Mouse (Mus musculus) spleen, postnatal 36 days (tissue): ENCODE data around the gene Alox15.
"Not testable (repeated sequence)": the region's sequence is repeated elsewhere in the genome, so short reads cannot be mapped to it uniquely, and the experiment has no call there.

Experiments
- DNase-seq, 2 experiments: peaks; one replicate each; pipeline ENCODE4 v3.0.0; 2022; ENCODE audit warnings: low spot score in 2 of 2, mixed read lengths in 1 of 2

The Alox15 gene

DNA sequence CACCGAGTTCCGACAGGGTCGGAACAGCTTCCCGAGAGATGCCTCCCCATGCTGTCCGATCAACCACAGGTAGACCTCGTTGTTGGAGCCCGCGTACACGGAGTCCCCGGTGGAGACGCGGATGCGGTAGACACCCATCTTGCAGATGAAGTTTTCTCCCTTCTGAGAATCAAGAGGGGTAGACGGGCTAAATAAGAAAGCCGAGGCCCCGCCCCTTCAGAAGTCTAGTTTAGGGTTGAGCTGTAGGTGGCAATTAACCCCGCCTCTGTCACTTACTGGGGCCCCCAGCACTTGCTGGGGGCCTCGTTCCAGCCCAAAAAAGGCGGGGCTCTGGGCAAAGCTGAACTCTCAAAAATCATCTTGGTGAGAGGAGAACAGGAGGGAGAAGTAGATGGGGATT lies at the start of gene Alox15:
TSS of gene Alox15 (minus strand) at position 164 of the 400 bp plus-strand sequence.
- DNase-seq = no peak

DNA sequence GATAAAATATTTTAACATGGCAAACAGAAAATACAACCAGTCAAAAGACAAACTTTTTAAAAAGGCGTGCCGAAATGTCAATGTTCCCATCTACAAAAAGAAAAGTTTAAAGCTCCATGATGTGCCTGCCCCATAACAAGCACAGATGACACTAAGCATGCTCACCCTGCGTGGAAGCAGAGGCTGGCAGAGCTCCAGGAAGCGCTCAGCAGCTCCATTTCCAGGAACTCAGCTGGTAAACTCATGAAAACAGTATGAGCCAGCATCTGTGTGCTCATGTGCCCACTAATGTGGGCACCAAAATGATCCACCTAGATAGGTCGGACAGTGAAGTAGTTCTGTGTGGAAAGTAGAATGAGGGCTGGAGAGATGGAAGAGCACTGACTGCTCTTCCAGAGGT lies 37.6 kb upstream of the Alox15 start:
- no peak for DNase-seq

DNA sequence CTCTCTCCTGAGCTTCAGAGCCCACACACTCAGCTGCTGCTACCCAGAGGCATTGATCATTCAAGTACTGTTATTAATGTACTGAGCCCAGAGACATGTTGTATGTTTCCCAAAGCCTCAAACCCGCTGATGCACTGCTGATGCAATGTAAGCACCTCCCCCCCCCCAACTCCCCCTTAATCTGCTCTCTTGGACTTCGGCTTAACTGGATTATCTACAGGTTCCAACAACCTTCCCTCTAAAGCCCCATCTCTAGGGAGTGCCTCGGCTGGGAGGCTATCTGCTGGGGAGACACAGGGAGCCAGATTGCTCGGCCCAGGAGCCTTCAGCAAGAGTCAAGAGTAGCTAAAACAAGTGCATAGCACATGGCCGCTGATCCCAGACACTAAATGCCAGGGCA lies 35.6 kb upstream of the Alox15 start:
- DNase-seq = no peak

DNA sequence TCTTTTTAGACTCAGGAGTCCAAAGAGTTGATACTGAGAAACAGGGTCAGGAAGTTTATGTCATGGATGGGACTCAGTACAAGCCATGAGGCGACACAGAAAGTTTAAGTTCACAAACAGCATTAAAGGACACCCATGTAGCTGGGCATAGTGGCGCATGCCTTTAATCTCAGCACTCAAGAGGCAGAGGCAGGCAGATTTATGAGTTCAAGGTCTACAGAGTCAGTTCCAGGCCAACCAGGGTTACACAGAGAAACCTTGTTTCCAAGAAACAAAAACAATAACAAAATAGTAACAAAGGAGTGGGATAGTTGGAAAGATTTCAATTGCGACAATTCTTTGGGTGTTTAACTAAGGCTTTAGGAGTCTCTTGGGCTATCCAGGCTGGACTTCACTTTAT lies 32.3 kb upstream of the Alox15 start:
- DNase-seq = no peak

DNA sequence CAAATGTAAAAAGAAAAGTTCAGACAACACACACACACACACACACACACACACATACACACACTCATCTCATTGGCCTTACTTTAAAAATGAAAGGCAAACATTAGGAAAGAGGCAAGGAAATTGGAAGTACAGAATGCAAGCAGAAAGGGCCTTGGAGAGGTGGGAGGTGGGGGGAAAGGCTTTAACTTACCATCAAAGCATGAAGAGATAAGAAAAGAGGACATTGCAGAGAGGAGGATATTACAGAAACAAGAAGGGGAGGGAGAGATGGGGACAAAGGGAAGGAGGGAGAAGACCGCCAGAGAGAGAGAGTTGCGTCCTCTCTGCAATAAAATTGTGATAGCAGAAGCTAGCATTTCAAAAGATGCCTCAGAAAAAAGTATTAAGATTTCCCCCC lies 29.5 kb upstream of the Alox15 start:
- DNase-seq = no peak

DNA sequence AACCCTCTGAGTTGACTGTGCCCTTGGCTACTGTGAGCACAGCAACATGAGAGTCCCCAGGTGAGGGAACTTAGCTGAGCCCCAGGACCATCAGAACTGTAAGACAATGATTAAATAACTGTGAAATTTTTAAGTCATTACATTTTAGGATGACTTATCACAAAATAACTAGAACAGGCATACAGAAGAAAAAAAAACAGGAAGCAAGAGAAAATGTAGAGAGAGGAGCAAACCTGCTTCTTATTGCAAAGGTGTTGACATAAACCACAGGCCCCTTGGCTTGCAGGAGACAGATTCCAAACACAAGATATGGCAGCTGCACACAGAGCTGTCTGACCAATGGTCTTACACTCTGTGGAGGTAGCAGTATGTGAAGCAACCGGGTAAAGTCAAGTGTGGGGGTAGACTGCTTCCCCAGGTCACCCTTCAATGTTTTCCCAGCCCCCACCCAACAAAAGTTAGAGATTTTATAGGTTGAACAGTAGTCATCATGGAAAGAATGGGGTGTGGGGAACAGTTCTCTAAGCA lies 28.7 kb upstream of the Alox15 start:
- no peak for DNase-seq

DNA sequence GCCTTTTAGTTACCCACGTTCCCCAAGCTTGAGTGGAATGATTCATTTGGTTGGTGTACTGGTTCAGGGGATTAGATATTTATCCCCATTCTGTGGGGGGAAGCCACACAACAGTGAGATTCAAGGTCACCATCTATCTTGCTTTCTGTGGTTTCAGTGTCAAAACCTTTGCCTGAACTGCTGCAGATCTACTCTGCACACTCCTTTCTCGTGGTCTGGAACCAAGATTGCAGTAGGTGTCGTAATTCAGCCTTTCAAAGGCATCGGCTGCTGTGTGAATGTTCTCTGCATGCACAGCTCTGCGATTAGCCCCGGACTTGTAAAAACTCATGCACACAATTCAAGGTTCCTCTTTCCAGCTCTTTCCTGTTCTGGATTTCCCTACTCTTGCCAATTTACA lies 24.2 kb upstream of the Alox15 start:
- DNase-seq = no peak

DNA sequence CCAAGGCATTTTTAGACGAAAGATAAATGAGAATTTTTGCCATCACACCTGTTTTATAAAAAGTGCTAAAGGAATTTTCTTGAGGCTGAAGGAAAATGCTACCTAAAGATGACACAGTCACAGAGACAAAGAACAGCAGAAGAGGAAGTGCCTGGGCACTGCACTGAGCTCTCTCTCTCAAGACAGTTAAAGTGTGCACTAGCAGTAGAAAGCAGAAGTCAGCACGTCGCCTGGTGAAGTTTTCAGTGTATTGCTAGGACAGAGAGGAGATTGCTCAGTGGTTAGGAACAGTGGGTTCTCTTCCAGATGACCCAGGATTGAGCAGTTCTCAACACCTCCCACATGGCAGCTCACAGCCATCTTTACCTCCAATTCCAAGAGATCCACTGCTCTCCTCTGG lies 22.5 kb upstream of the Alox15 start:
- peak; percentile 14 to 36 for DNase-seq

DNA sequence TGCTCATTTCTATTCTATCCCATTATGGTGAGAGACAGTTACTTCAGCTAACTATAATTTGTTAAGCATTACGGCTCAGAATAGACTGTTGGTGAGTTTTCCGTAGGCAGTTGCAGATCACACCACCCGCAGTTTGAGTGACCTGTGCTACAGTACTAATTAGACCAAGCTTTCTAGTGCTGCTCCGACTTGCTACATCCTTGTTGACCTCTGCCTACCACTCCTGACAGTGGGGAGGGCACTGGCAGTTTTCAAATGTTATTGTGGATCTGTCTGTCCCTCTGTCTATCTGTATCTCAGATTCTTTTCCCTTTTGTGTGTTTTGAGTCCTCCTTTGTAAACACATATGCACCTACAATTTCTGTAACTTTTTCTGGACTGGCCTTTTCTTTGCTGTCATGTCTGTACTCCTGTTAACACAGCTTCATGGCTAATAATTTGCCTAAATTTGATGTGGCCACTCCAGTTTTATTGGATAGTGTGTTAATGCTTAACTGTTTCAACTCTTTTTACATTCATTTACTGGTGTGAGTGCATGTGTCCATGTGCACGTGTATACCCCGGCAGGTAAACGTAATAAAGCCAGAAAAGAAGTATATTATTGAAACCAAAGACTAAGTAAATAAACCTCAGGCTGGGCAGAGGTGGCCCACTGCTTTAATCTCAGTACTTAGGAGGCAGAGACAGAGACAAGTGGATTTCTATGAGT lies 21.2 kb upstream of the Alox15 start:
- no peak for DNase-seq

DNA sequence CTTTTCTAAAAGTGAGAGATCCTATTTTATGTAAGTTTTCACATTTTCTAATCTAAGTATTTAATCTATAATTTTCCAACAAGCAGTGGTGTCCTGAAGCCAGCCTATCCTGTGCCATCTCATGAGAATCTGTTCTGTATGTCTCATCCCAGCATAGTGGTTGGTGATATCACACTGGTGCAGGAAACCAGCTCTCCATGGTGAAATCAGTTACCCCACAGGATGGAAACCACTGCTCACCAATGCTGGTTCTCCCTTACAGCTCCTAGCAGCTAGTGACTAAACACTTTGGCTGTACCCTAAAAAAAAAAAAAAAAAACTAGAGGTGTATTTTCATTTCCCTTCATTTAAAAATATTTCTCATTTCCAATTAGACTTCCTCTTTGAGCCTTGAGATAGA lies 20.6 kb upstream of the Alox15 start:
- DNase-seq = no peak

DNA sequence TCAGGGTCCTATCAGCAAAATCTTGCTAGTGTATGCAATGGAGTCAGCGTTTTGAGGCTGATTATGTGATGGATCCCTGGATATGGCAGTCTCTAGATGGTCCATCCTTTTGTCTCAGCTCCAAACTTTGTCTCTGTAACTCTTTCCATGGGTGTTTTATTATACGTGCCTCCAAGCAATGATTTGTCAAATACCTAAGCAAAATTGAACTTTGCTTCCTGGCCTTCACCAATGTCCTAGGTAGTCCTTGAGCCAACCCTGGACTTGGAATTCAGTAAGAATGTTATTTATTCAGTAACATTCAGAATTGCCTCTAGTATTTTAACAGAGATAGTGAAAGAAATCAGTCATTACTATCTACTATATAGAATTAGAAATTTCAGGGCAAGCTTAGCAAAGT lies 16.8 kb upstream of the Alox15 start:
- not testable (repeated sequence) for DNase-seq

DNA sequence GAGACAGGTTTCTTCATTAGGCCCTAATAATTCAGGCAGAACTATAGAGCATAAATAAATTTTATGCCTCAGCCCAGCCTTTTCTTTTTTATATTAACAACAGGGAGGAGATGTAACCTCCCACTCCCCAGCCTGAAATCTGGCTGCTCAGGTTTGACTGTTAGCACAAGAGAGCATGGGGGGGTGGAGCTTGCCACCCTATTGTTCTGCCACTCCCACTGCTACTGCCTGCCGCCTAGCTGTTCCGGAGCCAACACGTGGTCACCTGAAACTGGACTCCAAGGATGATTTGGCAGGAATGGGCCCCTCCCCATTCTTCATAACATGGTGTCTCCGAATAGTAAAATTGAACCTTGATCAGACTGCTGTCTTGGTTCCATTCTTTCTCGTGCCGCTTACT lies 15.9 kb upstream of the Alox15 start:
- DNase-seq = not testable (repeated sequence)

DNA sequence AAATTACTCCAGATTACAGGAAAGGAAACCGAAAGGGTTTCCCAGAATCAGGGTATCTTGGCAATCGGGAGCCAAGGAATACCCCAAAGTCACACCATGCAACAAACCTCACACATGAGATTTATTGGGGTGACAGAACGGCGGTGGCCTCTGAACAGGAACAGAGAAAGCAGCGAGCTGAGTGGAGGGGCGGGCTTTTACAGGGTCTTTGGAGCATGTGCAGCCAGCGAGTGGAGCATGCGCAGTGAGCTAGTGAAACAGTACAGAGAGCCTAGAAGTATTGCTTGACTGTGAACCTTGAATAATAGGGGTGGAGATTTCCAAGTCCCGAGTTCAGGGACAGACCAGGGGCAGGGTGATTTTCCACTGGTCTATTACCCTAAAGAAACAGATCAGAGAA lies 3.2 kb downstream of the Alox15 start:
- no peak for DNase-seq

DNA sequence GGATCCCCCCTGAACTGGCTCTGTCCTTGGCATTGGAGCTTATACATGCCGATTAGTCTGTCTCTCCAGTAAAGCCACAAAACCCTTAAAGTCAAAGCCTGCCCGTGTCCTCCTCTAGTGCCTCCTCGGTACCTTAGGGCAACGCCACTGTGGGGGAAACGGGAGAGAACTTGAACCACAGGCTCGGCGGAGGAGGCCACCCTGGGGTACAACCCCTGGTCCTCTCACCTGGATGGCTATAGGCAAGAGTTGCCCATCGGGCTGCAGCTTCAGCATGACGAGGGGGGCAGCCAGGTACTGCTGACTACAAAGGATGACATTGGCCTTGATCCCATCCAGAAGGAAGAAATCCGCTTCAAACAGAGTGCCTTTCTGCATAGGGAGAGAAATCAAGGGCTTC lies 4.0 kb downstream of the Alox15 start:
- no peak for DNase-seq

DNA sequence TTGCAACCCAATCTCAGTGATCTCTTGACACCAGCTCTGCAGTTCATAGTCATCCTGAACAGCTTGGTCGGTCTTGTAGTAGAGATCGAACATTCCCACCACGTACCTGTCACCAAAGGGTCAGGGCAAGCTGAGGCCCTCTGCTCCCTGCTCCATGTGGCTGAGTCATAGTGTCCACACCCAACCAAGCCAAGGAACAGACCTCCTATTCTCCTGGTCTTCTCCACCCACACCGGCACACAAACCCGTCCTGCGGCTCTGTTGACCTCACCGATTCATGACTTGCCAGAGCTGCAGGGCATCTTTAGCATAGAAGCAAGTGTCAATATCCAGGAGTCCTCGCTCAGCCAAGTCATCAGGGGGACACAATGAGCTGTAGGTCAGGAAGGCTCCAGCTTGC lies 6.3 kb downstream of the Alox15 start:
- no peak for DNase-seq

DNA sequence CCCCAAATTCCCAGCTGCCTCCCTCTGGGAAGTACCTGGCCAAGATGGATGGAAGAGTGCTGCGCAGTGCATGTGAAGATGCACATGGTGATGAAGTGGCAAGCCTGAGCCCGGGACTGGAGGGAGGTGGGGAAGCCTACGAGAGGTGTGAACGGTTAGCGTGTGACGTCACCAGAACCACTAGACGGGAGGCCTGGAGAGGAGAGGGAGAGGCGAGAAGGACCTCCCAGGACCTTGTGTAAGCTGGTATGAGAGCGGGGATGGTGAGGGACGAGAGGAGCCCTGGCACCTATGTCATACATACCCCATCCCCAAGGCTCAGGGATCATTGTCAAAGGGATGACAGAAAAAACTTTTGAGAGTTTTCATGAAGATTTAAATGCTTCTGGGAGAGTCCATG lies 6.8 kb downstream of the Alox15 start:
- no peak for DNase-seq

DNA sequence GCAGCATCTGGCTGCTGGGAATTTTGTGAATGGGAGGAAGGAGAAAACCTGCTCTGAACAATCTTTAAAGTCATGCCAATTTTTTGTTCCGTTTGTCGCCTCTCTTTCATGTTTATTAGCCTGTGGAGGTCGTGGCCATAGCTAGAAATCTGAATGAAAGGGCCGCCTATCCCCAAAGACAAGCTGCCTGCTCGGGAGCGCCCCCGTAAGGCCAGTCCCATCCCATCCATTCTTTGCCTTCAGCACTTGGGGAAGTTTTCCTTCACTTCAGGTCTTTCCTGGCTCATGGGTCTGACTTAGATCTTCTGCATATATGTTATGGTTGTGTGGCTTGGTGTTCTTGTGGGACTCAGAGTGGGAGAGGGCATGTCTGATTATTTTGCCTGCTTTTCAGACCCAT lies 12.3 kb downstream of the Alox15 start:
- DNase-seq = no peak

DNA sequence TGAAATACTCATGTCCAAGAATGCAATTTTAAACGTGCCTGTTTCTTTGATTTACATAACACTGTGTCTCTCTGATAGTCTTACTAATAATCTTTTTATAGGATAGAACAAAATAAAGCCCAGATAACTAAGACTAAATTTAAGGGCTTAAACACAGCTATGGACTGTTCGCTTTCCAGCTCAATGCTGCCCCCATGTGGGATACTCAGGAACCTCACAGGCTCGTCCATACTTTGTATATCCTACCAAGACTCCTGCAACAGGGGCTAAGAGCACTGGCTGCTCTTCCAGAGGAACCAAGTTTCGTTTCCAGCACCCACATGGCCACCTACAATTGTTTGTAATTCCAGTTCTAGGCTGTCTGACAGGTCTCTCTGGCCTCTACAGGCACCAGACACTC lies 17.4 kb downstream of the Alox15 start:
- DNase-seq = peak; percentile 14 to 34

DNA sequence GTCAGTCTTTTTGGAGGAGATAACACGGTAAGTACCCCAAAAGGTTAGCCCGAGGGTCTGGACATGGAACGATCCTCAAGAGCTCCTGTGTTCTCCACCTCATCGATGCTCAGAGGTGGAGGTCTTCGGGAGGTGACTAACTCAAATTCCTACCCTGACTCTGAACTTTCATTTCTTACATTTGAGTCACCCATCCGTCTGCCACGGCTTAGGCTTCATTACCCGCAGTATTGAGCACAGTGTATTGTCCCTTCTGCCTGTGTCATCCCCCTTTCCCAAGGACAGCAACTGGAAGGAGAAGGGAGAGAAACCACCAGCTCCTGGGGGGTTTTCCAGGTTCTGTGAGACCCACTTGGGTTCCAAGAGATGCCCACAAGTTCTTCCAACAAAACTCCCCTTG lies 27.1 kb downstream of the Alox15 start:
- DNase-seq = no peak

DNA sequence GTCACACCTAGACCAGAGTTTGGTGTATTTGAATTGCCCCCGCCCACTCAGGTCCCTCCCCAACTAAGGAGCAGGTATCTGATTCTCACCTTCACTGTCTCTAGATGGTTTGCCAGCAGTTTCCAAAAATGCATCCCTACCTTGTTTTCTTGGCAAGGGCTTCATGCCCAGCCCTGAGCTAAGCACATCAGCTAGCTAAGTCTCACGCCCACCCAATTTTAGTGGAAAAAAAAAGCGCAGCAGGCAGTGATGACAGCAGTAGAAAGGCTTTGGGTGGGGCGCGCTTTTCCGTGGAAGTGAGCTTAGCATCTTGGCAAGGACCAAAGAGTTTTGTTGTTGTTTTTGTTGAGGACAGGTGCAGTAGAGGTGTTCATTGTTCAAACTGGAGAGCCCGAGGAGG lies 29.3 kb downstream of the Alox15 start, which contains the start of gene Alox12e:
TSS of gene Alox12e (minus strand) at position 101 of the 400 bp plus-strand sequence.
- DNase-seq = no peak

DNA sequence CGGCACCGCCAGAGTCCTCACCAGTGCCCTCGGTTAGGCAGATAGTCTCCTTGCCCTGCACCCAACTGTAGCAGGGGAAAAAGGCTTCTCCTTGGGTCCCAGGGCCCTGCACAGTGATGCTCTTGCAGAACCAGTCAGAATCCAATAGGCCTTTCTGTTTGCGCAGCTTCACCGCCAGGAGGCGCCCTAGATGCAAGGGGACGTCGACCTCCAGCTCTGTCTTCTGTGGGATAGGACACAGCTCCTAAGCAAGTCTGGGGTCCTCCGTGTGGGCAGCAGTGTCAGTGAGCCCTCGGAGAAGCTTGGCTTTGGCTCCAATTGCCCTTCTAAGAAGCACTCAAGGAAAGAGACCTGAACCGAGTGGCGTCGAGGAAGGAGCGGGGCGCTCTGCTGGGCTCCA lies 30.2 kb downstream of the Alox15 start:
- DNase-seq = peak; percentile 16 to 24

DNA sequence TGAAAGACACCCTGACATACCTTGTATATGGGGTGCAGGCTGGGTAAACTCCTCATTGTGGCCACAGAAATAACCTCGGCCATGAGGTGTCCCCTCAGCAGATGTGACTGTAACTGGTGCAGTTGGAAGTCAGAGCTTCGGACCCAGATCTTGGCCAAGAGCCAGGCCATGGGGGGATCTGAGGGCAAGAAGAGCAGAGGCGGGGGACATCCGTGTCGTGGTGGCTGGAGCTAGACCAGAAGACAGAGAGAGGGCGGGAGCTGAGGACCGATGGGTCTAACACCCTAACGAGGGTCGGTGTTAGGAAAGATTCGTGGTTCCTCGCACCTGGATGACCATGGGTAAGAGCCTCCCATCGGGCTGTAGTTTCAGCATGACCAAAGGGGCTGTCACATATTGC lies 32.2 kb downstream of the Alox15 start:
- no peak for DNase-seq

DNA sequence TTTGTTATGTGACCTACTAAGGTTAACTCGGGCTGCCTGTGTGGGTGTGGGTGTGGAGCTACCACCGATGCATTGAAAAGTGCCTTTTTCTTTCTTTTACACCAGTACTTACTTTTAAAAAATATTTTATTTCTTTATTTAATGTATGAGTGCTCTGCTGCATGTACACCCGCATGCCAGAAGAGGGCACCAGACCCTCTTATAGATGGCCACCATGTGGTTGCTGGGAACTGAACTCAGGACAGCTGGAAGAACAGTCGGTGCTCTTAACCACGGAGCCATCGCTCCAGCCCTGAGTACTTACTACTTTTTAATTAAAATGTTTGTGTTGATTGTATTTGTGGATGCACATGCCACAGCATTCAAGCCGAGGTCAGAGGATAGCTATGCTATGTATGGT lies 38.0 kb downstream of the Alox15 start:
- DNase-seq = no peak

DNA sequence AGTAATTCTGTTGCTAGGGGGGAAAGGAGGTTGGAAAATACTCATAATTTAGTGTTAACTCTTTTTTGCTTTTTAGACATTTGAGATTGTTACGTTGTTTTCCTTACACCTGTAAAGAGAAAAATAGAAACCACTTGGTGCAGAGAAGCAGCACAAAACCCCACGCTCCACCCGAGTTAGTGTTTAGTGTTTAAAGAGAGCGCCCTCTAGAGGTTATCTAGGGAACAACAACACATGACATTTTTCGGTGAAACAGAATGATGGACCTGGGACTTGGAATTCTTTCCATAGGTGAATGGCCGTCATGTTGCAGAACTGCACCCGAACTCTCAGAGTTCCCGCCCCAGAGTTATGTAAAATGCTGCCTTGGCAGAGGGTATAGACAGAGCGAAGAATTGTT lies 42.5 kb downstream of the Alox15 start:
- DNase-seq = peak; percentile 11 to 56
